Mouse (Mus musculus) heart, postnatal 14 days (tissue): ENCODE measurements around the gene Setd4. TPM values are rescaled to one million over a fixed set of nuclear protein-coding genes. Genes with fewer than 3 reads are reported as not detected.
"Not testable (repeated sequence)": the region's sequence is repeated elsewhere in the genome, so short reads cannot be mapped to it uniquely, and the experiment has no call there.

ENCODE experiments used
- DNase-seq, 2 experiments: peaks; one replicate each; pipeline ENCODE4 v3.0.0; 2021 to 2022
- intact Hi-C: fragments of 180-260 bp; cut with DNase I; formaldehyde crosslinking; loops from one replicate; pipeline ENCODE4 v1.15.1; 2025
- long read RNA-seq, 2 experiments: library from polyadenylated mRNA; stranded (forward); transcript quantifications; one replicate each; pipeline ENCODE4 v2.0.0; 2021
- total RNA-seq, 2 experiments: library from RNA; stranded (reverse); gene quantifications; 2 replicates each; pipeline ENCODE4 v1.2.3; 2021

Gene Setd4
- total RNA-seq: 1 to 10 TPM; 1.6 TPM
- long read RNA-seq, experiment 1, partial matches to known transcripts: 1 of 2 reads
- long read RNA-seq, experiment 1, other reads (novel, unspliced or antisense): 1 of 2 reads
- long read RNA-seq, experiment 2, partial matches to known transcripts: 0 of 4 reads
- long read RNA-seq, experiment 2, other reads (novel, unspliced or antisense): 4 of 4 reads

DNA sequence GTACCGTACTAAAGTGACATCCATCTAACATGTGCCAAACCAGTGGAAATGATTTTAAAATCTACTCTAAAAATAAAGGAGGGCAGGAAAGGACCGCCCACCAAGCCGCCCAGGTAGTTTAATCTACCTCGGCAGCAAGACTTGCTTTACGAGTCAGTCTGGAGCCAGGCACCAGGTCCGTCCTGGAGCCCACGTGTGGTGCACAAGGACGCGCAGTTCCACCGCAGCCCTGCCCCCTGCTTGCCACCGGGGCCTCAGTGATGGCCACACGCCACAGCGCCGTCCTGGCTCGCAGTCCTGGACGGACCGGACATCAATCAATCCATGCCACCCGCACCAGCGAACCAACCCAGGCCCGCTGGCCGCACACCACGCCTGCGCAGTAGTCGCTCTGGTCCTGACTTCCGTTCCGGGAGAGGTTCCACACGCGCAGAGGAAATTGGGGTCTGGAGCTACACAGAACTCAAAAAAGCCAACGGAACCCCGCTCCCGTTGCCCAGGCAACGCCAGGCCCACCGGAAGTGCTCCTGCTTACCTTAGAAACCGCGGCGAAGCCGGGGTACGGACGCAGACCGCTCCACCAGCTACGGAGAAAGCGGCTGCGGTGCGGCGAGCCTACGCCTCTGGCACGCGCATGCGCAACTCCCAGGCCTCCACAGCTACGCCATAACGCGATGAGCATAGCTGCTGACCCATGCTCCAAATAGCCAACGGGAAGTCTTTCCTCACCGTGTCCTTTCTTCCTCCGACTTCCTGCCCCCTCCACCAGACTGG, at the start of gene Setd4:
Gene Setd4 (minus strand): TSS at position 625 of the 774 bp plus-strand sequence.
- intact Hi-C loops: no loop called here
- peak; percentile 92 to 93 for DNase-seq

DNA sequence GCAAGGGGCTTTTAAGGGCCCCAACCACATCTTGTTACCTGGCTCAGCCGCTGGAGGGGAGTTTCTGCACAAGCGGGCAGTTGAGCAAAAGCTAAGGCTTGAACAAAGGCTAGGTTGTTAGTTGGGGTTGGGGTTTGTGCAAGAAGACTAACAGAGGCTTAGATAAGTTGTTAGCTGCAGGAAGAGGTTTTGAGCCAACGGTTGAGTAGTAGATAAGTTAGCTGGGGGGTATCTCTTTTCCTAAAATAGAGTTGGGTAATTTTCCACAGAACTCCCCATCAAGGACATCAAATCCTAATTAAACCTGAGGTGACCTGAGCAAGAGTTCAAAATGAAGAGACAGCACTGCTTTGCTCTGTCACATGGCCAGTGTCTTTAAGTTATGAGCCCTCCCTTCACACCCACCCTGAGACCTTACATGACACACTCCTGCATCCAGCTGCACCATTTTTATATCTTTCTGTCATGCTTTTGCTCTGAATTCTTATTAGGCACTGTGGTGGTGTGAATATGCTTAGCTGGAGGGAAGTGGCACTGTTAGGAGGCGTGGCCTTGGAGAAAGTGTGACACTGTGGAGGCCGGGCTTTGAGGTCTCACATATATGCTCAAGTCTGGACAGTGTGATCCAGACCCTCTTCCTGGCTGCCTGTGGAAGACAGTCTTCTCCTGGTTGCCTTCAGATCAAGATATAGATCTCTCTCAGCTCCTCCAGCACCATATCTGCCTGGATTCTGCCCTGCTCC, 44.7 kb upstream of the Setd4 start:
- intact Hi-C loops: no loop called here
- no peak for DNase-seq

DNA sequence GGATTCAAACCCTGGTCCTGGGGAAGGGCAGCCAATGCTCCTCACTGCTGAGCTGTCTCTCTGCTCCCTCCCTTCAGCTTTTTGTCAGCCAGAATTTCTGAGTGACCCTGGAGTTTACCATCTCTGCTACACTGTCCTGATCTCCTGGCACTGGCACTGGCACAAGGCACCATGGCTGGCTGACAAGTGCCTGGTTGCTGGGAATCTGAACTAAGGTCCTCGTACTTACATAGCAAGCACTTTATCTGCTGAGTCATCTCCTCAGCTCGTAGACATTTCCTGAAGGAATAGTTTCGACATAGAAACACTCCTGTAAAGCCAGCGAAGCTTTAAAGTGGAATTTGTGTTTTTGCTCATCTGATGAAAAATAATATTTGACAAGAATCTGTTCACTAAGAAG, 40.1 kb upstream of the Setd4 start:
- intact Hi-C loops: no loop called here
- DNase-seq: no peak

DNA sequence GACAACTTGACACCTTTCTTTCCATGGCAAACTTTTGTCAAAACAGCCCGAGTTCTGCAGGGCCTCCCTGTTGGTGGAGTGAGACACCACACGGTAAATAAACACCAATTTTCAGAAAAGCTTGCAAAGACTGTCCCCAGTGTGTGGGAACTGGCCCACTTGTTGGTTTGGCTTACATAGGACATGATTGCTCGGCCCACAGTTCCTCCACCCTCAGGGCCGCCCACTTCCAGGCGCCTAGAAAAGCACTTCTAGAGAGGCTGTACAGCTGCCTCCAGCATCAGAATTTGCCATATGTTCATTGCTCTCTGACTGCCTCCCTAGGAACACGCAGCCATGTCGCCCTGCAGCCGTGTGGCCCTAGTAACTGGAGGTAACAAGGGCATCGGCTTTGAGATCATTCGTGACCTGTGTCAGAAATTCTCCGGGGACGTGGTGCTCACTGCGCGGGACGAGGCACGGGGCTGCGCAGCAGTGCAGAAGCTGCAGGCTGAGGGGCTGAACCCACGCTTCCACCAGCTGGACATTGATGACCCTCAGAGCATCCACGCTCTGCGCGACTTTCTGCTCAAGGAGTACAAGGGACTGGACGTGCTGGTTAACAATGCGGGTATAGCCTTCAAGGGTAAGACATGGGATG, 24.0 kb upstream of the Setd4 start, which contains the start of gene Gm5678:
Gene Gm5678 (plus strand): TSS at position 337 of the 640 bp plus-strand sequence.
- DNase-seq: no peak
- intact Hi-C loops: no loop called here

DNA sequence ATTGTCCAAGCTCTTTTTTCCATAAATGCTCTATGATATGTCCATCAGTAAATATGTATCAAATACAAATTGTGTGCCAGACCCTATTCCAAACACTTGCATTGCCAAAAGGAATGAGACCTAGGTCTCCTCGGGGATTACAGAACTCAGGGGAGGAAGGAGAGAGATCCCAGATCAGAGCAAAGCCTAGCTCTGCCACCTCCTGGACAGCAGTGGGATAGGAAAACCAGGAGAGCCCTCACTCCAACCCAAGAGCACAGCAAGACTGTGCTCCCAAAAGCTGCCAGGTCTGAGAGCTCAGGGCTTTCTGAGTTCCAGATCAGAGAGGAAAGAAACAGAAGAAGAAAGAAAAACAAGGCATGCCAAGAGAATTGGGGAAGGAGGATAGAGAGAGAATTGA, 22.9 kb upstream of the Setd4 start:
- DNase-seq: peak in 1 of 2 experiments; percentile 30
- intact Hi-C loops: no loop called here

DNA sequence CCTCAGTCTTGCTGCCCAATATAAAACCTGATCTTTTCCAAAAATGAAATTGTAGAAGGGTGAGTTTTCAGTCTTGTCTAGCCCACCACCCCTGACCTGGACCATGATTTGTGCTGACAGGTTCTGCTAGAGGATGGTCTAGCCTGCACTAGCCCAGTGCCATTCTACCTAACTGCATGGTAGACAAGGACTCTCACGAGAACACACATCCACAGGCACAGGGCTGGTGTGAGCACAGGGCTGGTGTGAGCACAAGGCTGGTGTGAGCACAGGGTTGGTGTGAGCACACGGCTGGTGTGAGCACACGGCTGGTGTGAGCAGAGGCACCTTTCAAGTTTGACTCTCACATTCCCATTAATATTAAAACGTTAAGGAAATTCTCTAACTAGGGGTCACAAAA, 20.8 kb upstream of the Setd4 start:
- no peak for DNase-seq
- intact Hi-C loops: no loop called here

DNA sequence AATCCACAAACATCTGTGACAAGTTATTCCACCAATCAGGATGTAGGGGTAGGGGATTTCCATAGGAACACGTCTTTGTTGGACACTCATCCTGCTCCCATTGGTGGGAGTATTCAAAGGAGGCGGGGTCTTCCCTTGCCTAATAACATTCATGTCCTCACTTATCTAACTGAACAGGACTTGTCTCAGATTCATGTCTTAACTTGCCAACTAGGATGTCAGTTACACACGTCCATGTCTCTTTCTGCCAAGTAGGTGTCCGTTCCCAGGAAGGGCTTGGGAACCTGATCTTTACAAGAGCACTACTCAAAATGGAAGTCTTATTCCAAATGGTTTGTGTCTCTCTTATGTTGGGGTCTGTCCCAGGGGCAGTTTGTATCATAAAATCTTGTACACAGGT, 19.9 kb upstream of the Setd4 start:
- intact Hi-C loops, DNase-seq: not testable (repeated sequence)

DNA sequence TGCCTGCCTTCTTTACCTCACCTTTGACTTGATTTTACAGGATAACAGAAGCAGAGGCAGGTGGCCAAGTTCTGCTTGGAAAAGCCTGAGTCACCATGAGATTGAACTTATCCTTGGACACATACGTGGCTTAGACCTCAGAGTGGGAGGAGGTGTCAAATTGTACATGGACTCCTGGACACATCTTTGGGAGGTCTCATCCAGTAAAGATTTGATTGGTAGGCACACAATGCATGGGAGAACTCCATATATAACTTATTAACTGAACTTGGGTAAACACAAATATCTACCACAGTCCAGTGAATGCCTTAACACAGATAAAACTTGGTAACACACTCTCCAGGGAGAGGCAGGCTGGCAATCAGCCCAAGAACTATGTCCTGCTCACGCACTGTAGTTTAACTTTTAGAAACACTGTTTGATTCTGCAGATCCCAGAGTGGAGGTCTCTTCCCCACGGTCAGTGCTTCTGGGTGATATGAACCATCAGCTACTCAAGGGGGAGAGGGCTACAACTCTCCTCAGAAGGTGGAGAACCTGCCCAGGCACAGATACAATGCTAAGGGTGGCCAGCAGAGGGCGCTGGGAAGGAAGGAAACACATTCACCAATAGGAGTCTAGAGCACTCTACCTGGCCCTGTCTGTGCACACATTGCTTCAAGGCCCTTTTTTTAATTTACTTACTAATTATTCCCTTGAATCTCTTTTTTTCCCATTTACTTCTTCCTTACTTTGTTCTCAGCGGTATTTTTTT, 11.4 kb upstream of the Setd4 start:
- intact Hi-C loops: loop anchor here (10.0 kb wide), 1 partner anchor 150 kb away; no protein-coding TSS in a partner anchor
- DNase-seq: peak; percentile 62 to 74

DNA sequence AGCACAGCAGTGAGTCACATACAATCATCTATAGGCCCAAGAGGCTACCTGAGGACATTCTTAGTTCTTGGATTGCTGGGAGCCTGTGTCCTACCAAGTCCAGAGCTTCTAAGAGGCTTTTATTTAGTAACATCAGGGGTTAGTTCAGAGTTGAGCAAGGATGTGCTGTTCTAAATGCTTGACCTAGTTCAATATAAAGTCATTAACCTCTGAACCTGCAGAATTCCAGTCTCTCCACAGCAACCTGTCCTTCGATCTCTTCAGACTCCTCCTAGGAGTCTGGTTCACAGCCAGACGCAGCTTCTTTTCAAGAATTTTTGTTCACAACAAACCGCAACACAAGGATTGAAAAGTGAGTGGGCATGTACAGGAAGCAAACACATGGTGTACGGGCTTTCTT, 7.1 kb upstream of the Setd4 start:
- intact Hi-C loops: loop anchor here (10.0 kb wide), 1 partner anchor 154 kb away; no protein-coding TSS in a partner anchor
- no peak for DNase-seq

DNA sequence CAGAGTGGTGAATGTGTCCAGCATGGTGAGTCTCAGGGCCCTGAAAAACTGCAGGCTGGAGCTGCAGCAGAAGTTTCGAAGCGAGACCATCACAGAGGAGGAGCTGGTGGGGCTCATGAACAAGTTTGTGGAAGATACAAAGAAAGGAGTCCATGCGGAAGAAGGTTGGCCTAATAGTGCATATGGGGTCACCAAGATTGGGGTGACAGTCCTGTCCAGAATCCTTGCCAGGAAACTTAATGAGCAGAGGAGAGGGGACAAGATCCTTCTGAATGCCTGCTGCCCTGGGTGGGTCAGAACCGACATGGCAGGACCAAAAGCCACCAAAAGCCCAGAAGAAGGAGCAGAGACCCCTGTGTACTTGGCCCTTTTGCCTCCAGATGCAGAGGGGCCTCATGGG, 5.9 kb upstream of the Setd4 start:
- intact Hi-C loops: loop anchor here (10.0 kb wide), 1 partner anchor 155 kb away; no protein-coding TSS in a partner anchor
- no peak for DNase-seq

DNA sequence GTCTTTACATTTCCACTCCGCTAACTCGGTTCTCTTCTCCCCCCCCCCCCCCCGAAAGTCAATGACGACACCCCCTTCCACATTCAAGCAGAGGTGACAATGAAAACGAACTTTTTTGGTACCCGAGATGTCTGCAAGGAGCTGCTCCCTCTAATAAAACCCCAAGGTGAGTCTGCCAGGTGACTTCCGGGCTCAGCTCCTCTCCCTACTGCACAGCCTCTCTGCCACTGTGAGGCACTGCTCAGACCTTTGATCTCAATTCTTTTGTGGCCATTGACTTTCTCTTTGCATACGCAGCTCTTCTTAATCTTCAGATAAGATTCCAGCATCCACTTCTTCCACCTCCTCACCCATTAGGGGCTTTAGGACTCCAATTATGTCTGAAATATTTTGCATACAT, 4.9 kb upstream of the Setd4 start:
- no peak for DNase-seq
- intact Hi-C loops: no loop called here

DNA sequence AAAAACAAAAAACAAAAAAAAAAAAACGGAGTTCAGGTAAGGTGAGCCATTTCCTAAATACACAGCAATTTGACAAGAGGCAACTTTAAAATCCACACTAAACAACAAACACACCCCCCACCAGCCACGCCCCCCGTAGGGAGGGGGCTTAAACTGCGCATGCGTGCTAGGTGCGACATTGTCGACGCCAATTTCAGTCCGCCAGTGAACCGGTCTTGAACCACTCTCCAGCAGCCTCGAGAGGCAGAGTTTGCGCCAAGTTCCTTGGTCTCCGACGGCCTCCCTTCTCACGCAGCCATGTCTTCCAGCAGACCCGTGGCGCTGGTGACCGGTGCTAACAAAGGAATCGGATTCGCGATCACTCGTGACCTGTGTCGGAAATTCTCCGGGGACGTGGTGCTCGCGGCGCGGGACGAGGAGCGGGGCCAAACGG, 3.8 kb upstream of the Setd4 start:
- peak; percentile 84 to 87 for DNase-seq
- intact Hi-C loops: no loop called here

DNA sequence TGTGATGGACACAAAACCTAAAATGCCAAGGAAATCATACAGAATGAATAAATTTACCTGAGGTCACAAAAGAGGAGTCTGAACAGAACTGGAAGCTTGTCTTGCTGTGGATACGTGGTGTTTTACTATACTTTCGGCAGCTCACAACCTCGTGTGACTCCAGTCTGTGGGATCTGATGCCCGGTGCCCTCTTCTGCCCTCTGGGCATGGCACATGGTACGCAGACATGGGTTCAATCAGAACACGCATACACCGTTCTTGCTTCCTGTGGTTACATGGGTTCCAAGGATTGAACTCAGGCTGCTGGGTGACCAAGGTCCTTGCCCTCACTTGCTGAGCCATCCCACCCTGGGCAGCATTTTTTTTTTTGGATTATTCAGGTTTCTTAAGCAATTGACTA, 2.3 kb upstream of the Setd4 start:
- intact Hi-C loops: no loop called here
- DNase-seq: no peak

DNA sequence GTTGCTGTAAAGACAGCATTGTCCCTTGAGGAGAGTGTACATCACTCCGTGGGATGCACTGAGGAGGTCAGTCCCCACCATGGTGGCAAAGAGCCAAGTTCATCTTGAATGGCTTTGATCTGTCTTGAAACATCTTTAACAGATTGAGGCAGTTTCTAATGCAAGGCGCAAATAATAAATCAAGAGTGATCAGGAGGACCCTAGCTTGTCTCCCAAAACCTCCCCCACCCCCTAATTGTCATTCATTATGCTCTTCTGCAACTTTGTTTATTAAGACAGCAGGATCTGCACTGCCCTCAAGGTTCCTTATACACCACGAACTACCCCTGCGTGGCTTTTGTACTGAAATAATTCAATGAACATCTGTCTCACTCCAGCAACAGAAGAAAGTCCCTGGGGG, 1.7 kb upstream of the Setd4 start, which contains the start of gene Cbr1:
Gene Cbr1 (plus strand): TSS at position 301 of the 400 bp plus-strand sequence.
- intact Hi-C loops: no loop called here

DNA sequence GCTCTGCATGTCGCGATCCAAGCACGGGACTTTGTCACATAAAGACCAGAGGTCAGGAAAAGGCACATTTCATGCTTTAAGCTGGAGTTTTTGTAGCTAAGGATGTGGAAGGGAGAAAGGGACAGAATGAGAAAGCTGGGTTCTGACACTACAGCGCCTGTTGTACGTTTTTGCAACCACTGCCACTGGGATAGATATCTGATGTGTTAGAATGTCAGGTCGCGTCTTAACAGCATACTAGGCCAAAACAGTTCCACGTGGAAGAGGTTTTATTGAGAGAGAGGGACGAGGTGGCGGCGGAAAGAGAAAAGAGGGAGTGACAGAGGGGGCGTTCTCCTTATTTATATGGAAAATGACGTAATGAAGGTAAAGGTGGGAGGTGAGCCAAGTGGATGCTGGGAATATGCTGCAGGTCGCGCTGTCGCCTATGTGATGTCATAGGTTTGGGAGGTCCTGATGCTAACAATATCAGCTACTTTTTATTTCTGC, 662 bp upstream of the Setd4 start:
- intact Hi-C loops: no loop called here
- DNase-seq: no peak

More for the DNA sequence above, 1.7 kb upstream of the Setd4 start, which contains the start of gene Cbr1:
- no peak for DNase-seq

DNA sequence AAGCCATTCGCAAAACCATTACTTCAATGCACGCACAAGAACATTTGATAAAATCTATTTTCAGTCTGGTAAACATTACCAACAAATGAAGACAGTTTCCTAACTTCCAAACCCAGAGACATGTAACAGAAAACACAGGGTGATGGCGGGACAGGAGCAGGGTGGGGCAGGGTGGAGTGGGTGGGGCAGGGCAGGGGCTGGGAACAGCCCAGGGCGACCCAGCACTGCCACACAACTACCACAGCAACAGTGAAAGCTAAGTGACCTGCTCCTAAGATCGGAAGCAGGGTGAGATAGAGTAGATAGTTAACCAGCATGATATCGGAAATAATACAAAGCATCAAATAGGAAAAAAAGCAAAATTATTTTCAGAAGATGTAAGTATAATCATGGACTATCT, 4.4 kb downstream of the Setd4 start:
- DNase-seq: no peak
- intact Hi-C loops: no loop called here

DNA sequence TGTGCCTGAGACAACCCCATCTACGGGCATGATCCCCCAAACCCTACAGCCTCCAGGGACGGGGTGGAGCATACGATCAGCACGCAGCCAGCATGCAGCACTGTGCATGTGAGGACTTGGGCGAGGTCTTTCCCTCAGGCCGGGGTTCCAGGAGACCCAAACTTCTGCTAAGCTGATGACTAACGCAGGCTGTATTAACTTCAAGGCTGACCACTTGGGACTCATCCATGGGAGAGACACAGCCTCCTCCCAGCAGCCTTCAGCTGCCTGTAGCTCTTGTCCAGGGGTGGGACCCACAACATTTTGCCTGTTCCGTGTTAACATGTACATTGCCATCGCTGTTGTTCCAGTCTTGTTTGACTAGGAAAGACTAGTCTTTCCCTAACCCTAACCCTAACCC, 6.3 kb downstream of the Setd4 start:
- no peak for DNase-seq
- intact Hi-C loops: no loop called here

DNA sequence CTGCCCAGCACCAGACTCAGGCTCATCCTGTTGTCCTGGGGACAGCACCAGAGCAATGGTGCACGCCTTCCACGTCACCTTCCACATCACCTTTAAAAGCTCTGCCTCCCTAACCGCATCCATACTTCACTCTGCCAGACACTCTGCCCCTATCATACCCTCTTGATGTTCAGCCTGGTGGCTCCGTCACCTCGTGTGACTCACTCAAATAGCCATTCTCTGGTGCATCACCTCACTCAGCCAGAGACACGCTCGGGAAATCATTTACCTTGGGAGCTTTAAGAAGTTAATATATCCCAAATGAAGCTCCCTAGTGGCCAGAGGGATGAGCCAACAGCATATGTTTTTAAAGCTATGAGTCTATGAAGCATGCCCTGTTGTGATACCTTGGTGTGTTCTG, 7.1 kb downstream of the Setd4 start:
- DNase-seq: no peak
- intact Hi-C loops: no loop called here

DNA sequence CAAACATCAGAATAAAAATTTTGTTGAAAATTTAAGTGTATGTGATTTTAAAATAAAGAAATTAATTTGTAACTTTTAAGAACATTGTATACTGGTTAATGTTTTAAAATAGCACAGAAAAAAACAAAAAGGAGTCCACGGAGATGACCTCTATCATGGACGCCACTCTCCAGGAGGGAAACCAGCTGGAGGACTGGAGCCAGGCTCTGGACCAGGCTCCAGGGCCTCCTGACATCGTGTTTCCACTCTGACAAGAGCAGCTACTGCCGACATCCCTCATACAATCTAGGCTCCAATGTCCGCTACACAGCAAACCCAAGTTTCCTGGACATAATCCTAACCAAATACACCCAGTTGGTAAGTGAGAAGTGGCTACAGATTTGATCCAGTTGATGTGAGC, 8.1 kb downstream of the Setd4 start:
- intact Hi-C loops: no loop called here
- DNase-seq: no peak

DNA sequence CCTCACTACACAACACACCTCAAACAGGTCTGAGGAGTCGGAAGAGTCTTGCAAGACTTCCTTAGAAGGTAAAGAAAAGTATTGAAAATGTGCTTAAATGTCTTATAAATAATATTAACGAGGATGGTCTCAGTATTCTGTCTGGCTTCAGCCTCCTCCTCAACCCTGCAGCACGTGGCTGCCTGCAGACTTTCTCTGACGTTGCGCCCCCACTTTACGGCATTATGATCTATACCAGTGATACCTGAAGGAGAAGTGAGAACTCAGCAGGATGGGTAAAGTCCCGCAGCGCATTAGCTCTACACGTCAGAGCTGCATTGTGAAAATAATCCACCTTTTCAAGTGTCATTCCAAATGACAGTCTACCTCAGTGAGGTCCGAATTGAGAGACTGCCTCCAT, 9.4 kb downstream of the Setd4 start:
- intact Hi-C loops: no loop called here
- no peak for DNase-seq
